Mouse (Mus musculus) liver, embryonic 13.5 days (tissue): ENCODE data around the gene Prl7d1. TPM values are rescaled to one million over a fixed set of nuclear protein-coding genes. Genes with fewer than 3 reads are reported as not detected.
"Not testable (repeated sequence)": the region's sequence is repeated elsewhere in the genome, so short reads cannot be mapped to it uniquely, and the experiment has no call there.

Experiments used
- ATAC-seq: fragments of 200-750 bp; cut with Nextera tagmentation; 2 replicates; pipeline ENCODE4 v1.8.0; 2017; ENCODE audit warnings: low read depth, mild to moderate bottlenecking, moderate number of reproducible peaks, moderate library complexity
- DNase-seq: peaks from one replicate; pipeline ENCODE4 v3.0.0; 2022
- H3K27ac ChIP-seq: fragments of 300-500 bp; sonication (generic); 2 replicates; pipeline ENCODE4 v1.5.1; 2015; ENCODE audit warnings: moderate library complexity, mild to moderate bottlenecking, inconsistent platforms
- H3K27me3 ChIP-seq: fragments of 300-500 bp; sonication (generic); 2 replicates; pipeline ENCODE4 v1.6.1; 2015; ENCODE audit warnings: mild to moderate bottlenecking, inconsistent platforms
- H3K36me3 ChIP-seq: fragments of 300-500 bp; sonication (generic); 2 replicates; pipeline ENCODE4 v1.6.1; 2015; ENCODE audit warnings: mild to moderate bottlenecking, inconsistent platforms
- H3K4me1 ChIP-seq: fragments of 300-500 bp; sonication (generic); replicated peaks from 2 replicates; pipeline ENCODE4 v1.6.1; 2015; ENCODE audit warnings: inconsistent platforms
- H3K4me2 ChIP-seq: fragments of 300-500 bp; sonication (generic); 2 replicates; pipeline ENCODE4 v1.6.1; 2015; ENCODE audit warnings: inconsistent platforms, mild to moderate bottlenecking, moderate library complexity
- H3K4me3 ChIP-seq: fragments of 300-500 bp; sonication (generic); replicated peaks from 2 replicates; pipeline ENCODE4 v1.5.1; 2015; ENCODE audit warnings: mild to moderate bottlenecking, inconsistent platforms
- H3K9ac ChIP-seq: fragments of 300-500 bp; sonication (generic); 2 replicates; pipeline ENCODE4 v1.6.1; 2015; ENCODE audit warnings: mild to moderate bottlenecking, inconsistent platforms
- H3K9me3 ChIP-seq: fragments of 300-500 bp; sonication (generic); replicated peaks from 2 replicates; pipeline ENCODE4 v1.6.1; 2016; ENCODE audit warnings: inconsistent platforms
- WGBS: fragments of 180-500 bp; shearing (Covaris S2); methylation state at CpG from one replicate; pipeline ENCODE4 v1.1.7; 2015; ENCODE audit not compliant: insufficient replicate concordance; 5-methylcytosine and 5-hydroxymethylcytosine counted together
- polyA plus RNA-seq: library from polyadenylated mRNA; unstranded; fragments of >200 nt; fragmentation: Nextera tagmentation; extraction: Ambion mirVana; gene quantifications from 2 replicates; pipeline ENCODE4 v1.2.1, GENCODE M21; 2015

The Prl7d1 gene
- polyA plus RNA-seq, result not detected in 2 replicates

- Histone ChIP-seq H3K4me3 (no peak within 1 kb of the TSS), H3K27me3 (no peaks in the 10 kb centered on the region)
- ATAC-seq, result no peak
Observed at GRCm38 (mm10) chr13:27716636-27717035, at the start of gene Prl7d1. Gene Prl7d1, minus strand, starts transcription at chr13:27716736.

GRCm38 (mm10) chr13:27734512-27735186, 18.1 kb upstream of the Prl7d1 start:
- no peak overlapping the region for H3K4me3 ChIP-seq
- no peak overlapping the region for H3K9ac ChIP-seq
- 69% methylated on average over 10 of the region's 10 CpGs for WGBS

More at GRCm38 (mm10) chr13:27716636-27717035, at the start of gene Prl7d1:
- Histone ChIP-seq H3K9me3 (no peaks in the 10 kb centered on the region), H3K9ac (no peak within 1 kb of the TSS), H3K4me1 (no peaks in the 10 kb centered on the region), H3K27ac (no peak within 1 kb of the TSS), H3K4me2 (no peak within 1 kb of the TSS), H3K36me3 (no peaks in the 10 kb centered on the region)
- DNase-seq, result no peak
- WGBS, result 69% methylated on average over 5 of the region's 5 CpGs

GRCm38 (mm10) chr13:27730286-27730959, 13.9 kb upstream of the Prl7d1 start:
- not testable (repeated sequence) for H3K27ac ChIP-seq, H3K4me2 ChIP-seq, H3K4me3 ChIP-seq, H3K9ac ChIP-seq, H3K4me1 ChIP-seq, H3K36me3 ChIP-seq, DNase-seq, H3K27me3 ChIP-seq, ATAC-seq, H3K9me3 ChIP-seq
- 43% methylated on average over 5 of the region's 5 CpGs for WGBS

More at GRCm38 (mm10) chr13:27734512-27735186, 18.1 kb upstream of the Prl7d1 start:
- Histone ChIP-seq H3K27me3 (no peaks in the 10 kb centered on the region), H3K4me2 (no peak overlapping the region), H3K4me1 (no peaks in the 10 kb centered on the region), H3K27ac (no peak overlapping the region), H3K9me3 (no peaks in the 10 kb centered on the region), H3K36me3 (no peaks in the 10 kb centered on the region)
- ATAC-seq (no peak), DNase-seq (no peak)

- H3K9me3 ChIP-seq, H3K36me3 ChIP-seq, H3K27ac ChIP-seq, H3K4me3 ChIP-seq, ATAC-seq, H3K27me3 ChIP-seq, DNase-seq, H3K4me1 ChIP-seq, H3K4me2 ChIP-seq, H3K9ac ChIP-seq: not testable (repeated sequence)
- 59% methylated on average over 3 of the region's 3 CpGs for WGBS
Observed at GRCm38 (mm10) chr13:27725057-27725456, 8.5 kb upstream of the Prl7d1 start.

GRCm38 (mm10) chr13:27706521-27706920, 10.0 kb downstream of the Prl7d1 start:
- Histone ChIP-seq H3K4me2 (no peak overlapping the region), H3K27me3 (no peaks in the 10 kb centered on the region), H3K9ac (no peak overlapping the region), H3K36me3 (no peaks in the 10 kb centered on the region), H3K9me3 (no peaks in the 10 kb centered on the region), H3K27ac (no peak overlapping the region), H3K4me3 (no peak overlapping the region), H3K4me1 (no peaks in the 10 kb centered on the region)
- no peak for ATAC-seq
- 35% methylated on average over 2 of the region's 2 CpGs for WGBS
- no peak for DNase-seq

- Histone ChIP-seq H3K4me1 (no peaks in the 10 kb centered on the region), H3K4me3 (no peak within 1 kb of the TSS), H3K9me3 (no peaks in the 10 kb centered on the region), H3K36me3 (no peaks in the 10 kb centered on the region), H3K27me3 (no peaks in the 10 kb centered on the region), H3K27ac (no peak within 1 kb of the TSS), H3K4me2 (no peak within 1 kb of the TSS), H3K9ac (no peak within 1 kb of the TSS)
- ATAC-seq (no peak), DNase-seq (no peak)
- WGBS, result 56% methylated on average over 4 of the region's 4 CpGs
Observed at GRCm38 (mm10) chr13:27667936-27668335, 48.6 kb downstream of the Prl7d1 start, which contains the start of gene Prl7a2. Gene Prl7a2, minus strand, starts transcription at chr13:27668036.

GRCm38 (mm10) chr13:27660747-27661146, 55.8 kb downstream of the Prl7d1 start:
- Histone ChIP-seq H3K36me3 (no peaks in the 10 kb centered on the region), H3K9ac (no peak overlapping the region), H3K4me2 (no peak overlapping the region), H3K4me3 (no peak overlapping the region), H3K27me3 (no peaks in the 10 kb centered on the region), H3K27ac (no peak overlapping the region), H3K9me3 (no peaks in the 10 kb centered on the region), H3K4me1 (no peaks in the 10 kb centered on the region)
- WGBS, result 43% methylated on average over 2 of the region's 2 CpGs
- DNase-seq, result no peak
- no peak for ATAC-seq

Other genes starting within 250 kb of the Prl7d1 start
- not detected in 2 replicates for gene Prl8a8, start 203.5 kb downstream of the Prl7d1 start, polyA plus RNA-seq
- gene Prl8a9, start 152.1 kb downstream of the Prl7d1 start, polyA plus RNA-seq, result not detected in 2 replicates
- not detected in 2 replicates for gene Prl8a1, start 134.6 kb downstream of the Prl7d1 start, polyA plus RNA-seq
- gene Prl7b1, start 106.2 kb downstream of the Prl7d1 start, polyA plus RNA-seq, result not detected in 2 replicates
- gene Prl7a1, start 74.2 kb downstream of the Prl7d1 start, polyA plus RNA-seq, result not detected in 2 replicates
- gene Prl7a2, start 48.7 kb downstream of the Prl7d1 start, polyA plus RNA-seq, result not detected in 2 replicates
- not detected in 2 replicates for gene Prl7c1, start 64.1 kb upstream of the Prl7d1 start, polyA plus RNA-seq
- not detected in 2 replicates for gene Prl2a1, start 84.9 kb upstream of the Prl7d1 start, polyA plus RNA-seq
- not detected in 2 replicates for gene Prl2c1, start 132.6 kb upstream of the Prl7d1 start, polyA plus RNA-seq